Mouse (Mus musculus) stomach, embryonic 16.5 days (tissue): ENCODE results near the gene 4930544G11Rik. TPM values are rescaled to one million over a fixed set of nuclear protein-coding genes. Genes with fewer than 3 reads are reported as not detected.

Experiments
- ATAC-seq: fragments of 200-750 bp; cut with Nextera tagmentation; 2 replicates; pipeline ENCODE4 v1.8.0; 2017; ENCODE audit warnings: moderate number of reproducible peaks, moderate TSS enrichment; ENCODE audit not compliant: insufficient read depth, low FRiP score
- H3K27ac ChIP-seq: fragments of 300-500 bp; sonication (generic); 2 replicates; pipeline ENCODE4 v1.5.1; 2014; ENCODE audit warnings: low read length
- H3K27me3 ChIP-seq: fragments of 300-500 bp; sonication (generic); 2 replicates; pipeline ENCODE4 v1.6.1; 2014; ENCODE audit warnings: low read length, control low read depth, mixed read lengths; ENCODE audit not compliant: control insufficient read depth, insufficient read depth
- H3K36me3 ChIP-seq: fragments of 300-500 bp; sonication (generic); 2 replicates; pipeline ENCODE4 v1.6.1; 2014; ENCODE audit warnings: low read length; ENCODE audit not compliant: control insufficient read depth, insufficient read depth
- H3K4me1 ChIP-seq: fragments of 300-500 bp; sonication (generic); 2 replicates; pipeline ENCODE4 v1.6.1; 2014; ENCODE audit warnings: low read length, control low read depth, mixed read lengths; ENCODE audit not compliant: control insufficient read depth, insufficient read depth
- H3K4me2 ChIP-seq: fragments of 300-500 bp; sonication (generic); 2 replicates; pipeline ENCODE4 v1.6.1; 2014; ENCODE audit warnings: low read depth, low read length, mixed read lengths
- H3K4me3 ChIP-seq: fragments of 300-500 bp; sonication (generic); replicated peaks from 2 replicates; pipeline ENCODE4 v1.5.1; 2014; ENCODE audit warnings: mild to moderate bottlenecking, low read length
- H3K9ac ChIP-seq: fragments of 300-500 bp; sonication (generic); 2 replicates; pipeline ENCODE4 v1.6.1; 2014; ENCODE audit warnings: low read length
- H3K9me3 ChIP-seq: fragments of 300-500 bp; sonication (generic); replicated peaks from 2 replicates; pipeline ENCODE4 v1.6.1; 2016; ENCODE audit warnings: low read length, control low read depth; ENCODE audit not compliant: control insufficient read depth
- WGBS: fragments of 180-500 bp; shearing (Covaris S2); extraction: QIAGEN DNeasy Blood & Tissue Kit; methylation state at CpG from one replicate; pipeline ENCODE4 v1.1.7; 2014; 5-methylcytosine and 5-hydroxymethylcytosine counted together
- polyA plus RNA-seq: library from polyadenylated mRNA; unstranded; fragments of >200 nt; fragmentation: Nextera tagmentation; extraction: Ambion mirVana; gene quantifications from 2 replicates; pipeline ENCODE4 v1.2.1, GENCODE M21; 2015

The 4930544G11Rik gene
- polyA plus RNA-seq, result not detected in 2 replicates

- no peak for ATAC-seq
- H3K4me3 ChIP-seq, result no peak within 1 kb of the TSS
- H3K9ac ChIP-seq, result no peak within 1 kb of the TSS
- no peaks in the 10 kb centered on the region for H3K27me3 ChIP-seq
- H3K36me3 ChIP-seq, result no peaks in the 10 kb centered on the region
- H3K4me1 ChIP-seq, result no peaks in the 10 kb centered on the region
- no peak within 1 kb of the TSS for H3K4me2 ChIP-seq
- no peaks in the 10 kb centered on the region for H3K9me3 ChIP-seq
- 97% methylated on average over 10 of the region's 10 CpGs for WGBS
- no peak within 1 kb of the TSS for H3K27ac ChIP-seq
Measured at GRCm38 (mm10) chr6:65952309-65952708, at the start of gene 4930544G11Rik. 4930544G11Rik (plus strand) TSS chr6:65952609.

- Histone ChIP-seq H3K4me2 (no peak overlapping the region), H3K9ac (no peak overlapping the region), H3K4me1 (no peaks in the 10 kb centered on the region), H3K27ac (no peak overlapping the region), H3K4me3 (no peak overlapping the region), H3K9me3 (no peaks in the 10 kb centered on the region), H3K27me3 (no peaks in the 10 kb centered on the region), H3K36me3 (0 out of 2 replicates have a peak, but pooled peaks cover 11% of the 10 kb centered on the region)
- ATAC-seq, result no peak
- 64% methylated on average over 2 of the region's 2 CpGs for WGBS
Measured at GRCm38 (mm10) chr6:65906657-65907182, 45.7 kb upstream of the 4930544G11Rik start.

GRCm38 (mm10) chr6:65915421-65915820 lies 37.0 kb upstream of the 4930544G11Rik start:
- H3K9me3 ChIP-seq, result no peaks in the 10 kb centered on the region
- H3K4me1 ChIP-seq, result no peaks in the 10 kb centered on the region
- no peaks in the 10 kb centered on the region for H3K27me3 ChIP-seq
- ATAC-seq, result no peak
- H3K9ac ChIP-seq, result no peak overlapping the region
- no peak overlapping the region for H3K27ac ChIP-seq
- H3K4me2 ChIP-seq, result no peak overlapping the region
- 0 out of 2 replicates have a peak, but pooled peaks cover 6% of the 10 kb centered on the region for H3K36me3 ChIP-seq
- H3K4me3 ChIP-seq, result no peak overlapping the region
- 77% methylated on average over 5 of the region's 5 CpGs for WGBS

GRCm38 (mm10) chr6:65921703-65922102 lies 30.7 kb upstream of the 4930544G11Rik start:
- no peak for ATAC-seq
- Histone ChIP-seq H3K9ac (no peak overlapping the region), H3K36me3 (no peaks in the 10 kb centered on the region), H3K27ac (no peak overlapping the region), H3K4me2 (no peak overlapping the region), H3K9me3 (no peaks in the 10 kb centered on the region), H3K4me3 (no peak overlapping the region), H3K27me3 (no peaks in the 10 kb centered on the region), H3K4me1 (no peaks in the 10 kb centered on the region)
- 60% methylated on average over 3 of the region's 3 CpGs for WGBS

GRCm38 (mm10) chr6:65923501-65924084 lies 28.8 kb upstream of the 4930544G11Rik start:
- no peak for ATAC-seq
- Histone ChIP-seq H3K4me2 (no peak overlapping the region), H3K27me3 (no peaks in the 10 kb centered on the region), H3K9ac (no peak overlapping the region), H3K9me3 (no peaks in the 10 kb centered on the region), H3K4me1 (no peaks in the 10 kb centered on the region), H3K4me3 (no peak overlapping the region), H3K27ac (no peak overlapping the region), H3K36me3 (no peaks in the 10 kb centered on the region)
- WGBS, result 51% methylated on average over 4 of the region's 4 CpGs

GRCm38 (mm10) chr6:65925737-65926333 lies 26.6 kb upstream of the 4930544G11Rik start:
- H3K4me3 ChIP-seq, result no peak overlapping the region
- no peaks in the 10 kb centered on the region for H3K27me3 ChIP-seq
- H3K36me3 ChIP-seq, result no peaks in the 10 kb centered on the region
- no peaks in the 10 kb centered on the region for H3K9me3 ChIP-seq
- H3K4me1 ChIP-seq, result no peaks in the 10 kb centered on the region
- no peak overlapping the region for H3K4me2 ChIP-seq
- H3K27ac ChIP-seq, result no peak overlapping the region
- H3K9ac ChIP-seq, result no peak overlapping the region
- WGBS, result 79% methylated on average over 3 of the region's 3 CpGs
- ATAC-seq, result no peak

GRCm38 (mm10) chr6:65930523-65930922 lies 21.9 kb upstream of the 4930544G11Rik start:
- no peak overlapping the region for H3K4me3 ChIP-seq
- ATAC-seq, result no peak
- H3K4me2 ChIP-seq, result no peak overlapping the region
- H3K27ac ChIP-seq, result no peak overlapping the region
- no peaks in the 10 kb centered on the region for H3K27me3 ChIP-seq
- no peaks in the 10 kb centered on the region for H3K9me3 ChIP-seq
- no peaks in the 10 kb centered on the region for H3K4me1 ChIP-seq
- 81% methylated on average over 1 of the region's 1 CpGs for WGBS
- 0 out of 2 replicates have a peak, but pooled peaks cover 3% of the 10 kb centered on the region for H3K36me3 ChIP-seq
- no peak overlapping the region for H3K9ac ChIP-seq

- no peak for ATAC-seq
- Histone ChIP-seq H3K27me3 (no peaks in the 10 kb centered on the region), H3K27ac (no peak overlapping the region), H3K36me3 (0 out of 2 replicates have a peak, but pooled peaks cover 3% of the 10 kb centered on the region), H3K4me1 (no peaks in the 10 kb centered on the region), H3K9me3 (no peaks in the 10 kb centered on the region), H3K9ac (no peak overlapping the region), H3K4me3 (no peak overlapping the region), H3K4me2 (no peak overlapping the region)
- WGBS, result 67% methylated on average over 1 of the region's 1 CpGs
Measured at GRCm38 (mm10) chr6:65932776-65933175, 19.6 kb upstream of the 4930544G11Rik start.

GRCm38 (mm10) chr6:65933177-65933576 lies 19.2 kb upstream of the 4930544G11Rik start:
- Histone ChIP-seq H3K9me3 (no peaks in the 10 kb centered on the region), H3K27me3 (no peaks in the 10 kb centered on the region), H3K36me3 (0 out of 2 replicates have a peak, but pooled peaks cover 3% of the 10 kb centered on the region), H3K27ac (no peak overlapping the region), H3K9ac (no peak overlapping the region), H3K4me1 (no peaks in the 10 kb centered on the region), H3K4me2 (no peak overlapping the region), H3K4me3 (no peak overlapping the region)
- no peak for ATAC-seq
- 59% methylated on average over 4 of the region's 4 CpGs for WGBS
